Mouse (Mus musculus): Measurements from ENCODE around the gene Col4a5.

Gene Col4a5

DNA sequence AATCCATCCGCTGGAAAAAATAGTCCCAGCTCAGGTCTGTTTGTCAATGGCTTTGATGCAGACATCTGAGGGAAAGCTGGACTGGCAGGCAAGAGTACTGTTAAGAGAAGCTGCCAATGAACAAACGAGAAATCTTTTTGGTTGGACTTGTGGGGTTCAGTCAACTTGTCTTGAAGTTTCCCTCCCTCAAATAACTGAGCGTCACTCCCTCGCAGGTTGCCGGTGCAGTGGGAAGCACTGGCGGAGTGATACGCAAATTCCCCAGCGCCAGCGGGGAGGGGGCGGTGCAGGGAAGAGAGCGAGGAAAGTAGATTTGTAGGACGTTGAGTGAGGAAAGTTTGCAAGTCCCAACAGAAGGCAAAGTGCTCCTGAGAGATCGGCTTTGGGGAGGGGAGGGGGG, at the start of gene Col4a5:
TSS of gene Col4a5 (plus strand) at position 276 of the 400 bp plus-strand sequence.
- no peak for DNase-seq (ENCODE audit: low read depth, low spot score)

DNA sequence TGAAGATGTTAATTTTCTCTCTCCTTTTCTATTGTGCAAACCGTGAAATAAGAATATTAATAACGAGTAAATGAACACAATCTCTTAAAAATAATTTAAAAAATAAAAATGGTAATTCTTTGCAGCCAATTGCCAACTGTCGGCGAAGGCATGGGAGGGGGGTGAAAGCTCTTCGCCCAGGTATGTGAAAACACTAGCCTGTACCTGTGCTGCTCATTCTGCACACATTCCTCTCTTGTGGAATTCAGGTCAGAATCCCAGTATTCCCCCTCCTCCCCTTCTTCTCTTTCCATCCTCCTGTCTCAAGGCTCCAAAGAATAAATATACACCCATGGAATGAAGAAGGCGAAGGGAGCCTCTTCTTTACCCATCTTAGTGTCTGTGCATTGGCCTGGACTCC, 38.4 kb upstream of the Col4a5 start:
- no peak for DNase-seq (ENCODE audit: low read depth, low spot score)

DNA sequence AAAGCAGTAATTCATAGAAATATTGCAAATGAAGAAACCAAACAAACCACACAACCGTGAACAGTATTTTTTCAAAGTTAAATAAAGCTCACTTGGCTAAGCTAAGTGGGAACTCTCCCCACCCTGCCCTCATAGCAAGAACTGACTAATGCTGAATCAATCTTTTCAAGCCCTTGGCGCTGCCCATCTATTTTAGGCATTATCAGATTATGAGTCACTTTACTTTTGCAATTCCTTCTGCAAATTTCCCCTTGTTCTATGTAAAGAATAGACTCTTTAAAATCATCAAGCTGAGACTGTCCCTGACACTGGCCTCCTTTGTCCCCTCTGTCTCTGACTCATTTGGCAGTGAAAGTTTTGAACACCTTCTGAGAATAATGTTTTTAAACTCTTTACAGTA, 35.8 kb upstream of the Col4a5 start:
- DNase-seq (ENCODE audit: low read depth, low spot score): no peak

DNA sequence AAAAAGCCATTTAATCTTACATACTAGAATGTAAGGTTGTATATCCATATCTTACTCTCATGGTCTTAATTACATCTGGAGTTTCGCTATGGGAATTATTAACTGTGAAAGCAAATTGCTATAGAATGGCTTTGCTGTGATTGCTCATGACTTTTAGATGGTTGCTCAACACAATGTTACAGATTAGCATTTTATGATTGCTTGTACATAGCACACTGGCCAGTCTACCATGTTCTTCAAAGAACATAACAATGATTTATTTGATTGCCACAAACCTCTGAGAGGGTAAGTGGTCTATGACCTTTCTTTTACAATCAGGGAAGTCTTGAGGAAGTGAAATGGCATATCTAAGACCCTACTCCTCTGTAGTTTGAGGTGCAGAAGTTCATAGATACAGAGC, 27.2 kb upstream of the Col4a5 start:
- DNase-seq (ENCODE audit: low read depth, low spot score): no peak

DNA sequence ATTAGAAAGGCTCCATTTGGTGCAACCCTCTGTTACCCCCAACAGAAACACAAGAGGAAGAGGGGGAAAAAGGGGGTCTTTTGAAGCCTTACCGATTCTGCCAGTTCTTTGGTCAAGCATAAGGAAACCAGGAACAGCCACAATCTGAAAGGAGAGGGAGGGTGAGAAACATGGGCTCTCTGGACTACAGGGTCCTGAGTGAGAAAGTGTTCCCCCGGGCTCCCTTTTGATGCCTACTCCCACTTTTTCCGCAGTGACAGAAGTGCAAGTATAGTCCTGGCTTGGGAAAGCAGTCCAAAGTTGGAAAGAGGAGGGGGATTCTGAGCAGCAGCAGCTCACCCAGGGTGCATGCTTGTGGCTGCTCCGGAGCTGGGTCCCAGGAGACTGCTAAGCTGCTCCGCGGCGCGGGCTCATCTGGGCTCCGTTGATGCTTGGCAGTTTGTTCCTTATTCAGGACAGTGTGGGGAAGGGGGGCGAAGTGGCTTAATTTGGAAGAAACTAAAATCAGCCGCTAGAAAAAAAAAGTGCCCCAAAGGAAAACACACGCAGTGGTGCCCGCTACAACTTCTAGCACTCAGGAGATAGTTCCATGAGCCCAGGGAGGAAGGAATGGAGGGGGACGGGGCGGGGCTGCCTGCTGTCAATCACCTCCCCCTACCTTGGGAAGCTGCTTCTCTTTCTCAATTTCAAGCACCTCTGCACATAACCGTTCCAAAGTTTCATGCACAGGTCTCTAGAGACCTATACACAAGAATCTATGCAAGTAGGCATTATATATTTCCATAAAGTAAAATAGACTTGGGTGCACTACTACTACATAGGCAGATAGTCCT, 1.5 kb upstream of the Col4a5 start, which contains the start of gene Col4a6:
TSS of gene Col4a6 (minus strand) at position 607 of the 833 bp plus-strand sequence.
- no peak for DNase-seq (ENCODE audit: low read depth, low spot score)

DNA sequence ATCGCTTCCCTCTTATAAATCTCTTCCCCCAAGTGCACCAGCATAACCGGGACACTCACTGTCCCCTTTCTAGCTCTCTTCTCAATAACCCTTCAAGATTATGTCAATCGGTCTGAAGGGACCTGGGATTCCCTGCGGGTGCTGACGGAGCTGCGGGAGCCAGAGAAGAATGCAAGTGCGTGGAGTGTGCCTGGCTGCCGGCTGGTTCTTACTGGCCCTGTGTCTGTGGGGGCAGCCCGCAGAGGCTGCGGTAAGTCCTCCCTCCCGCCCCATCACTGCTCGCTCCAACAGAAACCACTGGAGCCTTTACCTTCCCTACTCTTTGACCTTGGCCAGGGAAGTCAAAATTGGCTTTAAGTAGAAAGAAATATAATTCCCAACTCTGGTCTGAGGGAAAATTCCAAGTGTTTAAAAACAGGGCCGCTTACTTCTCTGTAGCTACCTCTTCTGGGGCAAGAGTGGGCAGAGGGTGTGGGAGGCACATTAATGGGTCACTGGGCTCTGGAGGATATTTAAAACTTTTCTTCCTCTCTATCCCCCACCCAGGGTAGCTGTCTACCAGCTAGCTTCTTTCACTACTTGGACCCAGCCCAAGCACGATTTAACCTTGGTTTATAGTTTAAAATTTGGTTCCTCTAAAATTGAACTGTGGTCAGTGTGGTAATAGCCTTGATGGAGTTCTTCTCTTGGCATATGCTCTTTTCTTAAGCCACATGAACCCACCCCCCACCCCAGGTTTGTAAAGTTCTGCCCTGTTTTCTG, 562 bp downstream of the Col4a5 start:
- DNase-seq (ENCODE audit: low read depth, low spot score): no peak

DNA sequence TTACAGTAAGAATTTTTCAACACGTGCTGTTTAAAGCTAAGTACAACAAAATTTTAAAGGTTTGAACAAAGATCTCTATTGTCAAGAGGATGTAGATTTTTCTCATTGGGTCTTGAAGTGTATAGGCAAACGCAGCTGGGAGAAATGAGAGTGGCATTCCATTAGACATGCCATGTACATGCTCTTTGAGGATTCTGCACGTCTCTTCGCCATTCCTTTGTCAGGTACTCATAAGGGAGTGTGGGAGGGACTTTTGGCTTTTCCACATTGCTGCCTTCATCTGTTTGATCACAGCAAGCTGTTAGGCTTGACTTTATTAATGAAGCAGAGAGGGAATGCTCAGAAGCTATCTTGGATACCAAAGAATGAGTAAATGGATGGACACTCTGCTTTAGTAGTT, 19.4 kb downstream of the Col4a5 start:
- no peak for DNase-seq (ENCODE audit: low read depth, low spot score)

DNA sequence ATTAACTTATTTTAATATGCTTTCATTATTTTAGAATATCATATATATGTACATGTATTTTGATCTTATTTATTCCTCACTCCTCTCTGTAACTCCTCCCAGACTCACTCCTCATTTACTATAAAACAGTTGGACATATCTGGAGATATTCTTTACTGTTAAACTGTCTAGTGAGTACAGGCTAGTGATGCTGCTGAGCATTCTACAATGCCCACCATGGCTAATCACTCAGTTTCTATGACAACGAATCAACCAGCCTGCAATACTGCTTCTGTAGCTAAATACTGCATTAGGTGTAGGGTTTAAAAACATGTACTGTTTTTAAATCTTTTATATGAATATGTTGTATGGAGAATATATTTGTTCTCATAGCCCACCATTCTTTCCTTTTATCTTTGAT, 27.9 kb downstream of the Col4a5 start:
- no peak for DNase-seq (ENCODE audit: low read depth, low spot score)

DNA sequence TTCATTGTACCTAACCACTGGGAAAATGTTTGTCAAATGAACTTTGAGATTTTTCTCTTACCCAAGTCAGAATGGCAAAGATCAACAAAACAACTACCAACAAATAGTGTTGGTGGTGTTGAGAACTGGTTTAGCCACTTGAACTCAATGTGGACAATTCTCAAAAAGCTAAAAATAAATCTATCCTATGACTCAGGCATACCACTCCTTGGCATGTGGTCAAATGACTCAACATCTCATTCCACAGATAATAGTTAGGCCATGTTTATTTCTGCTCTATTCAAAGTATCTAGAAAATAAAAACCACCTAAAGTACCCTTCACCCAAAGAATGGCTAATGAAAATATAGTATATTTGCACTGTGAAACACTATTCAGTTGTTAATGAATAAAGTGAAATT, 58.3 kb downstream of the Col4a5 start:
- no peak for DNase-seq (ENCODE audit: low read depth, low spot score)

DNA sequence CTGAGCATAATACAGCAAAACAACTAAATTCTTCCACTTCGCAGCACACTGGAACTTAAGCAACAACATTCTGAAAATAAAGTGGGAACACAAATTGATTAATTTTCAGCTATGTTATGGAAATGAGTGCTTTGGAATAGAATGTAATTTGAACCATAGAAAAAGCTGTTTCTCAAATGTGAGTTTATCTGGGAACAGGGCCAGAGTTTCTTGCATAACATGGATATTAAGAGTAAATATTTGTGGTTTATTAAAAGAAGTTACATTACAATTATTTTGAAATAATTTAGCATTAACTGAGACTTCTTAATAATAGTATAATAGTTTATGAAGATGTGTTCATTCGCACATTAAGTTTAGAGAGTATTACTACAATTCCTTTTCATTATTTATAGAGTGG, 72.3 kb downstream of the Col4a5 start:
- DNase-seq (ENCODE audit: low read depth, low spot score): no peak

DNA sequence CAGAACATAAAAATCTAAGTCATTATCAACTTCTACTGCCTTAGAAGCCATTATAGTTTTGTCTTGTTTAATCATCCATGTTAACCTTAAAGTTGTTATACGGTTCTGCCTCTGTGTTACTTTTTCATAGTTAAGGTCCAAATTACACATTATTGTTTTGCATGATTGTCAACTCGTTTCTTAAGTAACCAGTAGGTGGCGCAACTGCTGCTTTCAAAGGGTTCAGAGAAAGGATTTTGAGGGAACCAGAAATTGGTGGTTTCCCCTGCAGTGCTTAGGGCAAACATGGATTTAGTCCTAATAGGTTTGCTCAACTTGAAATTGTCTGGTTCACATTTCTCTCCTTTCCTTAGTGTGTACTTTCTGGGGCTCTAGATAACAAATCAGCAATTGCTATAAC, 115.1 kb downstream of the Col4a5 start:
- no peak for DNase-seq (ENCODE audit: low read depth, low spot score)

DNA sequence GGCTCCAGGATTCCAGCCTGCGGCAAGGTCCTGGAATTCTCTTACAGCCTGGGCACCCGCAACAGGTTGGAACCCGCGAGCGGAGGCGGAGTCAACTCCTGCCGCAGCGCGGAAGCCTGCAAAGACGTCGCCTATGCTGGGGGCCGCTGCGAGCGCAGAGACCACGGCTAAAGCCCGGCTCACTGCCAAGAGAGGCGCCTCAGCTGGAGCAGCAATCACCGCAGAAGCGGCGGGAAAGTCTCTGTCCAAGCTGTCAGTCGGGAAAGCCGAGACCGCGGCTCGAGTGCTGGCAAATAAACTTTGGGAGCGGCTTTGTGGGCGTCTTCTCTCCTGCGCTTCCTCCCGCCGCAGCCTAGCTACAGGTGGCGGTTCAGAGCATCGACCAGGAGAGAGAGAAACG, 246.5 kb downstream of the Col4a5 start:
- no peak for DNase-seq (ENCODE audit: low read depth, low spot score)

DNA sequence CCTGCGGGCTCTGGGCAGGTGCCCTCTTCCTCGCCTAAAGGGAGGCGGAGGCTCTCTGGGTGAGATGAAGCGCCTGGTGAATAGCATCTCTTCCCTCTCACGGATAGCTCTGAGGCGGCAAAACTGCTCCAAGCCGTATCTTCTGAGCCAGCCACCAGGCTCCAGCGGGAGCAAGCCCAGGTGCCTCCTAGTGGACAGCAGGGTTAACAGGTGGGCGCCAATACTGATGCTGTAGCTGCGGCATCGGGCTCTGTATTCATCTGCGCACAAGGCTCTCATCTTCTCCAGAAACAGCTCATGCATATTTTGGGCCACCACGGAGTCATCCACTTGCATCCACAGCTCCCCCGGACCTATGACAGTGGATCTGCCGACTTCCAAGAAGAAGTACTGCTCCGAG, 248.8 kb downstream of the Col4a5 start:
- no peak for DNase-seq (ENCODE audit: low read depth, low spot score)

DNA sequence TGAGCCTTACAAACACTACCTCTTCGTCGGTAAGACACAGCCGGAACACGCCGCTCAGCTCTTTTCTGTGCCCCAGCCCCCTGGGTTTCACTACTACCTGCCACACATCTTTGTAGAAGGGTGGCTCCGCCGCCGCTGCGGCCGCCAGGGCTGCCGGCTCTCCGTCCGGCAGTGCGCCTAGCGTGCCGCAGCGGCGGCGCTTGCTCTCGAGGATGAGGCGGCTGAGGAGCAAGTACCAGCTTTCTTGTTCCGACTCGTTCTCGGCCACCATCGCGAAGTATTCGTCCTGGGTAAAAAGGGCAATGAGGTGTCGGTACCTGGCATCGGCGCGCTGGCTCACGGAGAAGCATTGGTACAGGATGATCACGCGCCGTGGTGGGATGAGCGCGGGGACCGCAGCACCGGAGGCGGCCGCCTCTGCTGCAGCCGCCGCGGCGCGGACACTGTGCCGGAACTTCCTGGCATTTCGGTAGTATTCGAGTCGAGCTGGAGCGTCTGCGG, 249.3 kb downstream of the Col4a5 start:
- DNase-seq (ENCODE audit: low read depth, low spot score): no peak

DNA sequence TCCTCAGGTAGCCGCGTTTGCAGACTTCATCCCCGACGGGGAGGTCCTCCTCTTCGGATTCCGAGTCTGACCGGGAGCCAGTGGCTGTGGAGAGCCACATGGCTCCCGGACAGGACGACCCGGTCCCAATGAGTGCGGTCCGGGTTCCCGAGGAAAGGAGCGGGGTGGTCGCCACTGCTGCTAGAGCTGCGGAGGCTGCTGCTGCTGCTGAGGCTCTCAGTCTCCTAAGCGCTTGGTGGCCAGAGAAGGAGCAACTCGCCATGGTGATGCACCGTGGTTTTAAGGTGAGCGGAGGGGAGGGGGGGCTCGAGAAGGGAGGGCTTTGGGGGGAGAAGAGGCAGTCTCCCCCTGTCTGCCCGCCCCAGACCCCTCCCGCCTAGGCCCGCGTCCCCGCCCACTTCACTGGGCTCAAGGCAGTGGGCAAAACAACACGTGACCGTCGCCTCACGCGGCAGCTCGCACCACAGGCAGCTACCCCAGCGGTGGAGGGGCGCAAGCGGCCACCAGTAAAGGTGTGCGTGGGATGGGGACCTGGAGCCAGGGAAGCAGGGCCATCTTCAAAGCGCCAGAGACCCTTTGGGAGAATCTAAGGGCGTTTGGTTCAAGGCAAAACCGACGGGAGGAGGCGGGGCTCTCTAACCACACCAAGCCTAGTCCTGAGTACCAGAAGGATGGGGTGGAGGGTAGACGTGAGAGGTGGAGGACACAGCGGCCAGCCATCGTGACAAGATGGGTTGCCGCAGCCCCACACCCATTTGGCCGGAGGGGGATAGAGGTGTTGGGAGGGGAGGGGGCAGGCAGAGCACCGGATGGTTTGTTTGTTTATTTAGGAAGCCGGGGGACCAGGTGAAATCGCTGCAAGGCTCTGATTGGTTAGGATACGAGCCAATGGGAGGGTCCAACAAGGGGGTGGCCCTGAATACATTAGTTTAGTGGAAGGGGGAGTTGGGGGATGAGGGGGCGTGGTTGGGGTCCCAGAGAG, 250.0 kb downstream of the Col4a5 start, which contains the start of gene Irs4:
TSS of gene Irs4 (minus strand) at position 327 of the 982 bp plus-strand sequence.
- DNase-seq (ENCODE audit: low read depth, low spot score): no peak

DNA sequence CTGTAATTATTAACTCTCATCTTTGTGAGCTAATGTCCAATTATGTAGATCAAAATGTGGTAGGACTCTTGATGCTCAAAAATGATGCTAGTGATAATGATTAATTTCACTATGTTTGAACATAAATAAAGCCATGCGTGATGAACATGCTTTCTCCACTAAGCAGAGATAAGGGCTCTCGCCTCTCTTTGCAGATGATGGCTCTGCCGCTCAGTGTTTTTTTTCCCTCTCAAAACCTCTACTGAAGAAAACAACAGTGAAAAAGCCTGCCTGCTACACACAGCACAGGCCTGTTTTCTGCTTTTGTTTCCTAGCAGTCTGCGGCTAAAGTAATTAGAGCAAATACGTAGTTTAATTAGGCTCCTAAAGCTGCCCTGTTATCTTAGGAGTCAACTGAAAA, 254.4 kb downstream of the Col4a5 start:
- DNase-seq (ENCODE audit: low read depth, low spot score): no peak
